Mouse (Mus musculus) retina, adult 2 months (tissue): Measurements from ENCODE around the gene Dhx32.
"Not testable (repeated sequence)": the region's sequence is repeated elsewhere in the genome, so short reads cannot be mapped to it uniquely, and the experiment has no call there.

ENCODE experiments used
- DNase-seq: peaks from one replicate; pipeline ENCODE4 v3.0.0-alpha.2; 2012; ENCODE audit warnings: low read depth, low spot score

The Dhx32 gene

GRCm38 (mm10) chr7:133729351-133729750, 53.2 kb downstream of the Dhx32 start:
- no peak for DNase-seq

- DNase-seq, result no peak
Observed at GRCm38 (mm10) chr7:133727027-133727426, 55.5 kb downstream of the Dhx32 start.

GRCm38 (mm10) chr7:133725571-133725970, 57.0 kb downstream of the Dhx32 start:
- DNase-seq, result no peak

GRCm38 (mm10) chr7:133724844-133725243, 57.7 kb downstream of the Dhx32 start:
- no peak for DNase-seq

GRCm38 (mm10) chr7:133720616-133721015, 61.9 kb downstream of the Dhx32 start:
- DNase-seq, result no peak

GRCm38 (mm10) chr7:133718580-133718979, 63.9 kb downstream of the Dhx32 start:
- no peak for DNase-seq

GRCm38 (mm10) chr7:133715387-133715786, 67.1 kb downstream of the Dhx32 start:
- no peak for DNase-seq

GRCm38 (mm10) chr7:133707301-133707700, 75.2 kb downstream of the Dhx32 start:
- DNase-seq, result no peak

- DNase-seq, result no peak
Observed at GRCm38 (mm10) chr7:133703906-133704305, 78.6 kb downstream of the Dhx32 start.

GRCm38 (mm10) chr7:133702333-133702732, 80.2 kb downstream of the Dhx32 start:
- no peak for DNase-seq

GRCm38 (mm10) chr7:133701366-133701765, 81.2 kb downstream of the Dhx32 start:
- DNase-seq, result no peak

GRCm38 (mm10) chr7:133699885-133700284, 82.6 kb downstream of the Dhx32 start:
- no peak for DNase-seq

GRCm38 (mm10) chr7:133698021-133698709, 84.4 kb downstream of the Dhx32 start:
- DNase-seq, result no peak

- DNase-seq, result not testable (repeated sequence)
Observed at GRCm38 (mm10) chr7:133685644-133686043, 96.9 kb downstream of the Dhx32 start.

GRCm38 (mm10) chr7:133684701-133685100, 97.8 kb downstream of the Dhx32 start:
- DNase-seq, result no peak

- no peak for DNase-seq
Observed at GRCm38 (mm10) chr7:133684110-133684509, 98.4 kb downstream of the Dhx32 start.

GRCm38 (mm10) chr7:133683626-133684025, 98.9 kb downstream of the Dhx32 start:
- no peak for DNase-seq

GRCm38 (mm10) chr7:133679961-133680360, 102.6 kb downstream of the Dhx32 start, which contains the start of gene Mmp21:
TSS of gene Mmp21 (minus strand) at chr7:133680061.
- DNase-seq, result no peak

- DNase-seq, result no peak
Observed at GRCm38 (mm10) chr7:133679439-133679838, 103.1 kb downstream of the Dhx32 start.

- DNase-seq, result no peak
Observed at GRCm38 (mm10) chr7:133678716-133679115, 103.8 kb downstream of the Dhx32 start.

- DNase-seq, result no peak
Observed at GRCm38 (mm10) chr7:133676002-133676401, 106.5 kb downstream of the Dhx32 start.
